Mouse (Mus musculus): ENCODE measurements around the gene Ptov1. TPM values are rescaled to one million over a fixed set of nuclear protein-coding genes. Genes with fewer than 3 reads are reported as not detected.

The Ptov1 gene
- polyA plus RNA-seq, 1 experiment from 2014 or later: 480 TPM

GRCm38 (mm10) chr7:44847772-44848171 is 21.8 kb downstream of the Ptov1 start:
- peak overlapping the region; percentile 83 for H3K4me2 ChIP-seq (ENCODE audit: low read length)
- no peaks in the 10 kb centered on the region for H3K27me3 ChIP-seq (ENCODE audit: control insufficient read depth, insufficient read depth, low read length)
- peak overlapping the region; percentile 98; the same call in 1 of the 2 replicates for H3K27ac ChIP-seq (replicated peaks; ENCODE audit: low read depth, low read length)
- H3K4me3 ChIP-seq (replicated peaks; ENCODE audit: low read depth, low read length): peak overlapping the region; percentile 81
- peaks cover 18% of the 10 kb centered on the region for H3K4me1 ChIP-seq (ENCODE audit: control insufficient read depth, insufficient read depth, low read length)
- no peak for DNase-seq
- H3K36me3 ChIP-seq (ENCODE audit: control insufficient read depth, insufficient read depth, low read length): peaks cover 50% of the 10 kb centered on the region
- no peak for ATAC-seq (ENCODE audit: low FRiP score, low TSS enrichment)
- WGBS: 82% methylated on average over 5 of the region's 5 CpGs
- H3K9me3 ChIP-seq (ENCODE audit: control insufficient read depth, low read length): no peaks in the 10 kb centered on the region
- peak overlapping the region; percentile 48 for H3K9ac ChIP-seq (replicated peaks; ENCODE audit: low read length)

GRCm38 (mm10) chr7:44846804-44847203 is 22.8 kb downstream of the Ptov1 start:
- no peak for ATAC-seq (ENCODE audit: low FRiP score, low TSS enrichment)
- Histone ChIP-seq H3K4me3 (replicated peaks; ENCODE audit: low read depth, low read length) (no peak overlapping the region), H3K27me3 (ENCODE audit: control insufficient read depth, insufficient read depth, low read length) (no peaks in the 10 kb centered on the region), H3K4me2 (ENCODE audit: low read length) (no peak overlapping the region), H3K36me3 (ENCODE audit: control insufficient read depth, insufficient read depth, low read length) (peaks cover 54% of the 10 kb centered on the region), H3K4me1 (ENCODE audit: control insufficient read depth, insufficient read depth, low read length) (peaks cover 18% of the 10 kb centered on the region), H3K9me3 (ENCODE audit: control insufficient read depth, low read length) (no peaks in the 10 kb centered on the region), H3K9ac (replicated peaks; ENCODE audit: low read length) (no peak overlapping the region), H3K27ac (replicated peaks; ENCODE audit: low read depth, low read length) (no peak overlapping the region)
- DNase-seq: no peak
- WGBS: 91% methylated on average over 7 of the region's 7 CpGs

DNA sequence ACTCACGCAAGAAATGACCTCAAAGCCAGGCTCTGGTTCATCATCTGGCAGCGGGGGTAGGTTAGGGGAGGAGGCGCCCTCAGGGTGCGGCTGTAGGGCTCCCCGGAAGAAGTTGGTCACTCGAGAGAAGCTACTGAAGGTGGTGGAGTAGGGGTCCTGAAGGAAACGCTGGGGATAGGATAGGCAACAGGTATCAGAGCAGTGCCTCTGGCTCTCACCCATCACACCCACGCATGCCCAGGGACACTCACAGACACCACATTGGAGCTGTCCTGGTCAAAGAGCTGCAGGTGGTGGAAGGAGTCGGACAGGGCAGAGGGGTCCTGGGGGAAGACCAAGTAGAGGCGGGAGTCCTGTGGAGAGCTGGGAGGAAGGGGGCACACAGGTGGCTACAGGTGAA is 24.6 kb downstream of the Ptov1 start:
- Histone ChIP-seq H3K4me3 (replicated peaks; ENCODE audit: low read depth, low read length) (no peak overlapping the region), H3K4me2 (ENCODE audit: low read length) (no peak overlapping the region), H3K27ac (replicated peaks; ENCODE audit: low read depth, low read length) (no peak overlapping the region), H3K36me3 (ENCODE audit: control insufficient read depth, insufficient read depth, low read length) (peaks cover 66% of the 10 kb centered on the region), H3K4me1 (ENCODE audit: control insufficient read depth, insufficient read depth, low read length) (peaks cover 12% of the 10 kb centered on the region), H3K27me3 (ENCODE audit: control insufficient read depth, insufficient read depth, low read length) (peaks cover 9% of the 10 kb centered on the region), H3K9me3 (ENCODE audit: control insufficient read depth, low read length) (no peaks in the 10 kb centered on the region), H3K9ac (replicated peaks; ENCODE audit: low read length) (no peak overlapping the region)
- 93% methylated on average over 10 of the region's 10 CpGs for WGBS
- ATAC-seq (ENCODE audit: low FRiP score, low TSS enrichment) (no peak), DNase-seq (no peak)

DNA sequence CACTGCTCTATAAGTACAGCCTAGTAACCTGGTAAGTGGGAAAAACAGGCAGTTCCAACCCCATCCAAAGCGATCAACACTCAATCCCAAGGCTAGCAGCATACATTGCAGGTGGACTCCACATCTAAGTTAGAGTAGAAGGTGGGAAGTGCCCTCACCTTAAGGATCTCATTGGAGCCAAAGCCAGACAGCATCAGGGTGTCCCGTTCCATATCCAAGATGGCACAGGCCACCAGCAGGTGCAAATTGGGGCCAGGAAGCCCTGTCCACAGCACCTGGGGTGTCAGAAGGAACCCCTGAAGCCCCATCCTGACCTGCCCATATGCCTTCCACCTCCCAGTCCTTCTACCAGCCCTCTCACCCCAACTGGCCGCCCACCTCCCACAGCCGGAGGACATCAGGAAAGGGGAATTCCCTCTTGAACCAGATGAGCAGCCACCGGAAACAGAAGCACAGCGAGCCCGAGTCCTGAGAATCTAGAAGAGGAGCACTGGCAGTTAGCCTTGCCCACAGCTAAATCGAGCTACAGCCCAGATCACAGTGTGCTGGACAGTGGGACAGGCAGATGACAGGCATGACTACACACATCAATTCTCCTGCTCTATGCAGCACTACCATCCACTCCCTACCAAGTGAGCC is 27.6 kb downstream of the Ptov1 start:
- WGBS: 90% methylated on average over 8 of the region's 8 CpGs

DNA sequence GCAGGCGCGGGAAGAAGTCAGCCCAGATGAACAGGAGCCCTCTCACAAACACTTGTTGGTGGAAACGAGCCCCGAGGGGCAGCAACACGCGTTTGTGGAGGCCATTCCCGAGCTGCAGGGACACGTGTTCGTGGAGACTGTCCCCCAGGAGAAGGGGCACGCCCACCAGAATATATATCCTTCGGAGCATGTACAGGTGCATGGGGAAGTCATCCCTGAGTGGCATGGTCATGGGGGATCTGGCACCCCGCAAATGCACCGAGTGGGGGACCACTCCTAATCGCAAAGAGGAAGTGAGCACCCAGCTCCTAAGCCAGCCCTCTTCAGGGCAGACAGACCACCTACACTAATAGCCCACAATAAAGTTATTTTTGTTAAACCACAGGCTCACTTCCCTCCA is 29.2 kb downstream of the Ptov1 start:
- peaks cover 6% of the 10 kb centered on the region; the same call in 1 of the 2 replicates for H3K4me1 ChIP-seq (ENCODE audit: control insufficient read depth, insufficient read depth, low read length)
- H3K27ac ChIP-seq (replicated peaks; ENCODE audit: low read depth, low read length): no peak overlapping the region
- H3K4me3 ChIP-seq (replicated peaks; ENCODE audit: low read depth, low read length): no peak overlapping the region; the same call in 1 of the 2 replicates
- H3K9me3 ChIP-seq (ENCODE audit: control insufficient read depth, low read length): no peaks in the 10 kb centered on the region
- ATAC-seq (ENCODE audit: low FRiP score, low TSS enrichment): no peak
- H3K9ac ChIP-seq (replicated peaks; ENCODE audit: low read length): peak overlapping the region; percentile 43; the same call in 1 of the 2 replicates
- no peak for DNase-seq
- WGBS: 53% methylated on average over 14 of the region's 14 CpGs
- H3K36me3 ChIP-seq (ENCODE audit: control insufficient read depth, insufficient read depth, low read length): peaks cover 51% of the 10 kb centered on the region
- H3K27me3 ChIP-seq (ENCODE audit: control insufficient read depth, insufficient read depth, low read length): peaks cover 15% of the 10 kb centered on the region
- peak overlapping the region; percentile 56 for H3K4me2 ChIP-seq (ENCODE audit: low read length)

More for the DNA sequence above, 27.6 kb downstream of the Ptov1 start:
- H3K9me3 ChIP-seq (ENCODE audit: control insufficient read depth, low read length): no peaks in the 10 kb centered on the region
- H3K27ac ChIP-seq (replicated peaks; ENCODE audit: low read depth, low read length): no peak overlapping the region
- H3K4me1 ChIP-seq (ENCODE audit: control insufficient read depth, insufficient read depth, low read length): peaks cover 6% of the 10 kb centered on the region; the same call in 1 of the 2 replicates
- H3K4me2 ChIP-seq (ENCODE audit: low read length): no peak overlapping the region
- no peak overlapping the region for H3K9ac ChIP-seq (replicated peaks; ENCODE audit: low read length)
- ATAC-seq (ENCODE audit: low FRiP score, low TSS enrichment) (no peak), DNase-seq (no peak)
- H3K4me3 ChIP-seq (replicated peaks; ENCODE audit: low read depth, low read length): no peak overlapping the region
- H3K27me3 ChIP-seq (ENCODE audit: control insufficient read depth, insufficient read depth, low read length): peaks cover 15% of the 10 kb centered on the region
- peaks cover 66% of the 10 kb centered on the region for H3K36me3 ChIP-seq (ENCODE audit: control insufficient read depth, insufficient read depth, low read length)

DNA sequence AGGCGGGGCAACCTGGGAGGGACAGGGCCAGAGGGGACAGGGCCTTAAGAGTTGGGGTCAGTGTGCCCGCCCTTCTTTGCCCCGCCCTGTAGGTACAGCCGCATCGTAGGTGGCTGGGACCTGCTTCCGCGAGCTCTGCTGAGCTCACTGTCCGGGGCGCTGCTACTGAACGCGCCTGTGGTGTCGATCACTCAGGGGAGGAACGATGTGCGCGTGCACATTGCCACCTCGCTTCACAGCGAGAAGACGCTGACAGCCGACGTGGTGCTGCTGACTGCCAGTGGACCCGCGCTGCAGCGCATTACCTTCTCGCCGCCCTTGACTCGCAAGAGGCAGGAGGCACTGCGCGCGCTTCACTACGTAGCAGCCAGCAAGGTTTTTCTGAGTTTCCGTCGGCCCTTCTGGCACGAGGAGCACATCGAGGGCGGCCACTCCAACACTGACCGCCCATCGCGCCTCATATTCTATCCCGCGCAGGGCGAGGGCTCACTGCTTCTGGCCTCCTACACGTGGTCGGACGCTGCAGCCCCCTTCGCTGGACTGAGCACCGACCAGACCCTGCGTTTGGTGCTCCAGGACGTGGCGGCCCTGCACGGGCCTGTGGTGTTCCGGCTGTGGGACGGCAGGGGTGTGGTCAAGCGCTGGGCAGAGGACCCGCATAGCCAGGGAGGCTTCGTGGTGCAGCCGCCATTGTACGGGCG is 29.9 kb downstream of the Ptov1 start:
- Histone ChIP-seq H3K4me3 (replicated peaks; ENCODE audit: low read depth, low read length) (peak overlapping the region; percentile 27), H3K27me3 (ENCODE audit: control insufficient read depth, insufficient read depth, low read length) (peaks cover 15% of the 10 kb centered on the region), H3K4me1 (ENCODE audit: control insufficient read depth, insufficient read depth, low read length) (peaks cover 6% of the 10 kb centered on the region; the same call in 1 of the 2 replicates), H3K9me3 (ENCODE audit: control insufficient read depth, low read length) (no peaks in the 10 kb centered on the region), H3K4me2 (ENCODE audit: low read length) (peak overlapping the region; percentile 56), H3K27ac (replicated peaks; ENCODE audit: low read depth, low read length) (no peak overlapping the region), H3K36me3 (ENCODE audit: control insufficient read depth, insufficient read depth, low read length) (peaks cover 43% of the 10 kb centered on the region), H3K9ac (replicated peaks; ENCODE audit: low read length) (peak overlapping the region; percentile 43; the same call in 1 of the 2 replicates)
- peak; percentile 78 for DNase-seq
- 2% methylated on average over 58 of the region's 58 CpGs for WGBS
- ATAC-seq (ENCODE audit: low FRiP score, low TSS enrichment): peak; percentile 54

DNA sequence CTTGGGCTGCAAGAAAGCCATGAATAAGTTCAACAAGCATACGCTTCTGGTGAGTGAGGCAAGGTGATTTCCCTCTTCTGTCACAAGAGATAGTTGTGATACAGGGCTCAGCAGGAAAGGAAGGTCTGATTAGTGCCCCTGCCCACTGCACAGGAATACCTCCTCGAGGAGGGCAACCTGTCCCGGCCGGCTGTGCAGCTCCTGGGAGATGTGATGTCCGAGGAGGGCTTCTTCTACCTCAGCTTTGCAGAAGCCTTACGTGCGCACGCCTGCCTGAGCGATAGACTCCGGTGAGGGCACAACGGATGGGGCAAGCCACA is 30.5 kb downstream of the Ptov1 start:
- H3K36me3 ChIP-seq (ENCODE audit: control insufficient read depth, insufficient read depth, low read length): peaks cover 38% of the 10 kb centered on the region
- 30% methylated on average over 11 of the region's 11 CpGs for WGBS
- ATAC-seq (ENCODE audit: low FRiP score, low TSS enrichment): no peak; the same call in 1 of the 2 replicates
- peak overlapping the region; percentile 27 for H3K4me3 ChIP-seq (replicated peaks; ENCODE audit: low read depth, low read length)
- H3K27me3 ChIP-seq (ENCODE audit: control insufficient read depth, insufficient read depth, low read length): peaks cover 15% of the 10 kb centered on the region
- H3K4me2 ChIP-seq (ENCODE audit: low read length): peak overlapping the region; percentile 56
- H3K4me1 ChIP-seq (ENCODE audit: control insufficient read depth, insufficient read depth, low read length): peaks cover 6% of the 10 kb centered on the region; the same call in 1 of the 2 replicates
- no peak for DNase-seq
- H3K9me3 ChIP-seq (ENCODE audit: control insufficient read depth, low read length): no peaks in the 10 kb centered on the region
- H3K9ac ChIP-seq (replicated peaks; ENCODE audit: low read length): peak overlapping the region; percentile 43; the same call in 1 of the 2 replicates
- no peak overlapping the region for H3K27ac ChIP-seq (replicated peaks; ENCODE audit: low read depth, low read length)

GRCm38 (mm10) chr7:44838073-44838472 is 31.5 kb downstream of the Ptov1 start:
- H3K9ac ChIP-seq (replicated peaks; ENCODE audit: low read length): no peak overlapping the region
- peaks cover 15% of the 10 kb centered on the region for H3K27me3 ChIP-seq (ENCODE audit: control insufficient read depth, insufficient read depth, low read length)
- no peak overlapping the region for H3K27ac ChIP-seq (replicated peaks; ENCODE audit: low read depth, low read length)
- H3K4me2 ChIP-seq (ENCODE audit: low read length): no peak overlapping the region
- H3K4me1 ChIP-seq (ENCODE audit: control insufficient read depth, insufficient read depth, low read length): peaks cover 6% of the 10 kb centered on the region; the same call in 1 of the 2 replicates
- peaks cover 27% of the 10 kb centered on the region for H3K36me3 ChIP-seq (ENCODE audit: control insufficient read depth, insufficient read depth, low read length)
- no peak overlapping the region for H3K4me3 ChIP-seq (replicated peaks; ENCODE audit: low read depth, low read length)
- DNase-seq (no peak), ATAC-seq (ENCODE audit: low FRiP score, low TSS enrichment) (no peak)
- H3K9me3 ChIP-seq (ENCODE audit: control insufficient read depth, low read length): no peaks in the 10 kb centered on the region
- 84% methylated on average over 6 of the region's 6 CpGs for WGBS
